Mouse (Mus musculus) testis, adult 2 months (tissue): ENCODE results near the gene Cdc20. TPM values are rescaled to one million over a fixed set of nuclear protein-coding genes. Genes with fewer than 3 reads are reported as not detected.

Experiments used
- H3K27ac ChIP-seq: fragments of 200-500 bp; 2 replicates; pipeline ENCODE4 v1.5.1; 2012; ENCODE audit warnings: low read depth, low read length; ENCODE audit not compliant: control insufficient read depth, insufficient read depth
- H3K27me3 ChIP-seq: fragments of 200-500 bp; 2 replicates; pipeline ENCODE4 v1.6.1; 2012; ENCODE audit warnings: mild to moderate bottlenecking, low read length, moderate library complexity; ENCODE audit not compliant: control insufficient read depth, insufficient read depth
- H3K36me3 ChIP-seq: fragments of 200-500 bp; 2 replicates; pipeline ENCODE4 v1.6.1; 2012; ENCODE audit warnings: mild to moderate bottlenecking, low read length; ENCODE audit not compliant: control insufficient read depth, insufficient read depth
- H3K4me1 ChIP-seq: fragments of 200-500 bp; 2 replicates; pipeline ENCODE4 v1.6.1; 2012; ENCODE audit warnings: low read length; ENCODE audit not compliant: control insufficient read depth, insufficient read depth
- H3K4me3 ChIP-seq: fragments of 200-500 bp; 2 replicates; pipeline ENCODE4 v1.5.1; 2012; ENCODE audit warnings: low read depth, mild to moderate bottlenecking, low read length, moderate library complexity, mixed read lengths; ENCODE audit not compliant: control insufficient read depth
- CTCF ChIP-seq: fragments of 200-500 bp; IDR thresholded peaks from 2 replicates; pipeline ENCODE4 v1.5.1; 2012; ENCODE audit warnings: low read depth, mild to moderate bottlenecking, inconsistent platforms, low read length, moderate library complexity; ENCODE audit not compliant: control insufficient read depth, insufficient read depth, insufficient replicate concordance
- POLR2A ChIP-seq: fragments of 200-500 bp; IDR thresholded peaks from 2 replicates; pipeline ENCODE4 v1.6.1; 2012; ENCODE audit warnings: low read depth, mild to moderate bottlenecking, inconsistent platforms, low read length, moderate library complexity; ENCODE audit not compliant: control insufficient read depth
- polyA plus RNA-seq: library from polyadenylated mRNA; depleted of rRNA; stranded (reverse); fragments of >200 nt; gene quantifications from 2 replicates; pipeline ENCODE4 v1.2.3, GENCODE M21; 2012; rRNA removed

Gene Cdc20
- polyA plus RNA-seq = 116 and 126 TPM in 2 replicates

DNA sequence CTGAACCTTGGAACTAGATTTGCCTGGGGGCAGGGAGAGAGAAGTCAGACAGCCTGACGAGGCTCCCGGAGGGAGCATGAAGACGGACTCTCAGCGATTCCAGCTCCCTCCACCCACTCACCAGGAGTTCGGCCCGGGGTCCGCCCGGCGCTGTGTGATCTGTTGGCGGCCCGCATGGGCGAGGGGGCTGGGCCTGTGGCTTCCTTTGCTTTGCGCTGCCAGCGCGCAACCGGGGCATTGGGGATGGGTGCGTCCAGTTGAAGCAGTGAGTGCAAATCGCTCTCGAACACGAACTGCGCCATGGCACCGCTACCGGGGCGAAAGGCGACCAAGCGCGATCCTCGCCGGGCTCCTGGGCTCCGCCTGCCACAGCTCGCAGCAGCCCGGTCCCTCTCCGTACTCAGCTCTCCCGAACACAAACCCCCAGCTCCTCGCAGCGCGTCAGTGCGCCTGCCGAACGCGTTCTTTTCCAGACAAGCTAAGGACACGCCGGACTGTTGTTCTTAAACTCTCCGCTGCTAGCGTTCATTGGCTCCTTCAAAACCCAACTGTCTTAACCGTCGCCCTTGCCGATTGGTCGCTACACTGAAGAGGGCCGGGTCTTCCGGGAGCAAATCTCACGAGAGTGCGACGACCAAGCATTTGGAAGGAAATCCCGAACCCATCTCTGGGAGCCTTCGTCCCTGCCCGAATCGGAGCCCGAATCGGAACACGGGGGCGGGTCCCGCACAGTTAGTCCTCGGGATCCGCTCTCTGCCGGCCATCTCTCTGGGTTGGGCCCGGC, at the start of gene Cdc20:
Gene Cdc20 (minus strand): TSS at position 533 of the 784 bp plus-strand sequence.
- Histone ChIP-seq H3K27ac (peak within 1 kb of the TSS; percentile 96), H3K27me3 (no peaks in the 10 kb centered on the region), H3K4me1 (peaks cover 8% of the 10 kb centered on the region), H3K36me3 (no peaks in the 10 kb centered on the region; the same call in none of the 2 replicates), H3K4me3 (peak within 1 kb of the TSS; percentile 88)
- no peak for TF ChIP-seq CTCF
- peak; percentile 97 for TF ChIP-seq POLR2A

DNA sequence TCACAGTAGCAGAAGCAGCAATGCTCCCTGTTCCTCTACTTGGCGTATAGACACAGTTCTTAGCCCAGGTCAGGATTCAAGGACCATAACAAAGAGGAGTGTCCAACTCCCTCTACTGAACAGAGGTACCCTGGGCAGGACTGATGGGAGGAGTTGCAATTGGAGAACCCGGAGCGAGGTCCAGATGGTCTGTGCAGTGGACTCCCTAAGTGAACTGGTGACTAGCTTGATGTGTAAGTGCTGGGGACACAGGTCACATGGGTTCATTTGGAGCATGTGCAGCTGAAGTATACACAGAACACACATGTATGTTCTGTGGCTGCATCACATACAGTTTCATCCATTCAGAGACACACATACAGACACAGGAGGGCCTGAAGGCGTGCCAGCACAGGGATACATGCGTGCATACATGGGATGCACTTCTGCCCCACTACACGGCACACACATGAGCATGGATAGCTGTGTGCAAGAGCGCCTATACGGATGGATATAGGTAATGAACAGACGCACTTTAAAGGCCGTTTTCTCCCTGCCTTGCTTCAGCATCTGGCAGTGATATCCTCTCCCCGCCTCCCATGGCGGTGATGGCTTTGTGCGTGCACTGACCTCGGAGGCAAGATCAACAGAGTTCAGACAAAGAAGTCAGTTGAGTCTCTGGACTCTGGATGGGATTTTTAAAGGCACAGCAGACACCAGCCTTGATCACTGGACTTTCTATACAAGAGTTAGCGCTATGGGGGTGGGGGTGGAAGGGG, 39.8 kb upstream of the Cdc20 start:
- Histone ChIP-seq H3K27me3 (no peaks in the 10 kb centered on the region), H3K36me3 (no peaks in the 10 kb centered on the region), H3K4me1 (peaks cover 6% of the 10 kb centered on the region), H3K27ac (no peak overlapping the region), H3K4me3 (no peak overlapping the region)
- TF ChIP-seq POLR2A (no peak), CTCF (no peak)

DNA sequence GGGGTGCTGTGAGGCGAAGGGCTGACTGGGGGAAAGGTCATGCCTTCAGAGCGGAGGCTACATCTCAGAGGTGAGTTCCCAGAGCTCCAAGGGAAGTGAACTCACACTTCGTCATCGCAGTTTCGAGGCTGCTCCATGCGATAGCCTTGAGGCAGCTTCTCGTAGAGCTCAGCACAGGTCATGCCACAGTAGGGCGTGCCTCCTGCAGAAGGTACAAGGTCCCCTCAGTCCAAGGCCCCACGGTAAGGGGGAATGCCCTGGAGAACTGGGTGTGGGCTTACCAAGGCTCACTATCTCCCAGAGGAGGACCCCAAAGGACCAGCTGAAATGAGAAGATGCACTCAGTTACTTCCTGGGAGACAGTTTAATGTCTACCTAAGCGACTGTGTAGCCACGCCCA, 35.5 kb upstream of the Cdc20 start:
- Histone ChIP-seq H3K4me1 (peaks cover 8% of the 10 kb centered on the region), H3K27me3 (no peaks in the 10 kb centered on the region), H3K4me3 (no peak overlapping the region), H3K36me3 (no peaks in the 10 kb centered on the region), H3K27ac (no peak overlapping the region)
- no peak for TF ChIP-seq CTCF
- TF ChIP-seq POLR2A = no peak

DNA sequence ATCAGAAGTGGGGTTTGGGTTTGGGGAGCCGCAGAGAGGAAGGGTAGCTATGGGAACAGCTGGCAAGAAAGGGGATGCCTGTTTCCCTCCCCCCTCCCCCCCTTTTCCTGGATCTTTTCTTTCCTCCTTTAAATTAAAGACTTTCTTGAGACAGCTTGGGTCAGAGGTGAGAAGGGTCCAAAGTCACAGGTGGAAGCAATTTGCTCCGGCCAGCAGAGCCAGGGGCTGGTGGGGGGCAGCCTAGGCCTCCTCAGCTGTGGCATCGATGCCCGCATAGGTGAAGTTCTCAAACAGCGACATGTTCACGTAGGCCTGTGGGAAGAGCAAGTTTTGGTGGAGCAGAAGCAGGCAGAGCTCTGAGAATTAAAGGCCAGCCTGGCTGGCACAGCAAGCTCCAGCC, 34.1 kb upstream of the Cdc20 start:
- Histone ChIP-seq H3K4me1 (peaks cover 8% of the 10 kb centered on the region), H3K36me3 (no peaks in the 10 kb centered on the region), H3K27me3 (no peaks in the 10 kb centered on the region), H3K4me3 (no peak overlapping the region), H3K27ac (no peak overlapping the region)
- TF ChIP-seq CTCF (no peak), POLR2A (no peak)

DNA sequence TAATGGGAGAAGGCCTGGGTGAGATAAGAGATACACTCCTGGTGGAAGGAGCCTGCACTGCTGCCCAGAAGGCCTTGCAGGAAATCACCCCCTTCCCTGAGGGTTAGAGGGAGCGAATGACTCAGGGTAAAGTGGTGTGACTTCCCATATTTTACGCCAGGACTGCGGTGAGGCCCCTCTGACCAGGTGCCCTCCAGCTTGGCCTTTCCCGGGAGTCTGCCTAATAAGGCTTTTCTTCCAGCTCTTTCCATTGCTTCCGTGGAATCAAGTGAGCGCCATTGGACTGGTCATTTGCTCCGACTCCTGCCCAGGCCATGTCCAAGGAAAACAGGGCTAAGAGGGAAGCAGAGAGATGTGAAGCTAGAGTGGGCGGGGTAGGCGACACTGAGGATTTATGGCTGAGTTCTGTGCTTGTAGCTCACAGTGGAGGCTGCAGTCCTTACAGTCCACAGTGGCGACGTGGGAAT, 28.6 kb upstream of the Cdc20 start:
- Histone ChIP-seq H3K27ac (no peak overlapping the region), H3K27me3 (no peaks in the 10 kb centered on the region), H3K36me3 (no peaks in the 10 kb centered on the region), H3K4me3 (no peak overlapping the region), H3K4me1 (0 out of 2 replicates have a peak, but pooled peaks cover 2% of the 10 kb centered on the region)
- TF ChIP-seq CTCF (no peak), POLR2A (no peak)

DNA sequence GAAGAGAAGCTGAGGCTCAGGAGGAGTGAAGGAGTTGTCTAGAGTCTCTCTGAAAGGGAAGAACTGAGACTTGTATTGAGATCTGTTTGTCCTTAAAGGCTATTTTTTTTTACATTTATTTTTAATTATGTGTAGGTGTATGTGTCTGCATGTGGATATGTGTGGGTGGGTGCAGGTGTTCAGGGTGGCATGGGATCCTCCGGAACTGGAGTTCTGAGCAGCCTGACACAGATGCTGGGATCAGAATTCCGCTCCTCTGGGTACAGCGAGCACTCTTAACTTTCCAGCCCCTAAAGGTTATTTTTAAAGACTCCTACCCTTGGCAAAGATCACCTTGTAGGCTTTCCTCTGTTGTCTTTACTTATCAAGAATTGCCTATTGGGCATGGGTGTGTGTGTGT, 27.8 kb upstream of the Cdc20 start:
- Histone ChIP-seq H3K36me3 (no peaks in the 10 kb centered on the region), H3K27me3 (no peaks in the 10 kb centered on the region), H3K27ac (no peak overlapping the region), H3K4me3 (no peak overlapping the region), H3K4me1 (0 out of 2 replicates have a peak, but pooled peaks cover 2% of the 10 kb centered on the region)
- TF ChIP-seq CTCF = no peak
- TF ChIP-seq POLR2A = no peak

DNA sequence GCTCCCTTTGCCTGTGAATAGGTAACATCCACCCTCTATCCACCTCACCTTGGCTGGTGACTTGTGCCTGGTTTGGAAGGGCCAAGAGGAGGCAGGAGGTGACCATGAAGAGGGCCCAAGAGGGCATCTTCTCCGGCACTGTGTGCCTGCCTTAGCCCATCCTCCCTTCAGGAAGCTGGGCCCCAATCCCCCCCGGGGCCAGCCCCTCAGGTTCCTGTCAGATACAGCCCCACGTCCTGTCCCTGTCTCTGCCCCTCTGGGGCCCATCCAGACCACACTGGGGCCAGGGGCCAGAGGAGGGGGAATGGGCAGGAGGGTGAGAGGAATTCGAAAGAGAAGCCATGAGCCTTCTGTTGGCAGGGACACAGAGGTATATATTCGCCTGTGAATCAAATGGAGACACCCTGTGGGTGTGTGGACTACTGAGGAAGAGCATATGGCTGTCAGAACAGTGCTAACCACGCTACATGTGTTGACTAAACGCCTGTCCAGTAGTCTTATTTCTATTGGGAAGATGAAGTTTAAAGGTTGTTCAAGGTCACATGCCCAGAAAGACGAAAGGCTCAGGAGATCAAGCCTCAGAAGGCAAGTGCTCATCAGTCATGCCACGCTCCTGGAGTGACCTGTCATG, 20.3 kb upstream of the Cdc20 start, which contains the start of gene Mpl:
Gene Mpl (minus strand): TSS at position 169 of the 631 bp plus-strand sequence.
- H3K4me1 ChIP-seq = no peaks in the 10 kb centered on the region
- TF ChIP-seq POLR2A (no peak), CTCF (no peak)
- H3K27ac ChIP-seq = no peak within 1 kb of the TSS

More for the DNA sequence above, 20.3 kb upstream of the Cdc20 start, which contains the start of gene Mpl:
- Histone ChIP-seq H3K4me3 (no peak within 1 kb of the TSS), H3K27me3 (no peaks in the 10 kb centered on the region), H3K36me3 (no peaks in the 10 kb centered on the region)
